Mouse (Mus musculus): ENCODE results near the gene Hist1h2ao. TPM values are rescaled to one million over a fixed set of nuclear protein-coding genes. Genes with fewer than 3 reads are reported as not detected.
"Not testable (repeated sequence)": the region's sequence is repeated elsewhere in the genome, so short reads cannot be mapped to it uniquely, and the experiment has no call there.

The Hist1h2ao gene
- total and polyA plus RNA-seq, 3 experiments, result 693 TPM; not detected in 2

DNA sequence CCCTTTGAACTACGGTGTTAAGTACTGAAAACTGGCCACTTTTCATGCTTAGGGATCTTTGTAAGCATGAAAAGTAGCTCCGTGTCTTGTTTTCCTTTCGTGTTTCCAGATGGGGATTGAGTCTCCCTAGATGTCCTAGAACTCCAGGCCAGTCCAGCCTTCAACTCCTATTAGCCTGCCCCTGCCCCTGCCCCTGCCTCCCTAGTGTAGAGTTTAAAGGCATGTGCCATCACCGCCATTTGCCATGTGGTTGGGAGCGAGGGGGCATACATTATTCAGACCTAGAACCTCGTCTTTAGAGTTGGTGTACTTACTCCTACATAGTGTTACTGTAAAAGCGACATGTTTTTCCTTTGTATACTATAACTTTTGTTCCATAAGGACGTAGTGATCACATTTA is 809 bp downstream of the Hist1h2ao start:
- H3K27me3 ChIP-seq (replicated peaks); H3K4me2 ChIP-seq (ENCODE audit: insufficient read depth, low read depth, poor library complexity, severe bottlenecking); dilution Hi-C loops (cut with MboI; ENCODE audit: extremely low pct_ligation_motif_present, extremely low pct_unique_long_range_greater_than_20kb, low sequenced_read_pairs); H3K9me3 ChIP-seq (replicated peaks; ENCODE audit: low read length); H3K36me3 ChIP-seq (replicated peaks in 1 of 2; ENCODE audit: control insufficient read depth in 1 of 2, insufficient read depth in 1 of 2, low read length in 1 of 2); H3K9ac ChIP-seq (ENCODE audit: insufficient read depth, low read depth); in situ Hi-C loops (cut with MboI; ENCODE audit: low pct_ligation_motif_present, low pct_unique_long_range_greater_than_20kb, low sequenced_read_pairs); DNase-seq (ENCODE audit: extremely low read depth); H3K4me1 ChIP-seq (ENCODE audit: control insufficient read depth in 1 of 2, insufficient read depth in 2 of 2); H3K4me3 ChIP-seq (replicated peaks in 1 of 3; ENCODE audit: low read depth in 2 of 3, low read length in 2 of 3, poor library complexity in 1 of 3); H3K27ac ChIP-seq (ENCODE audit: insufficient read depth, low read depth); H3K79me2 ChIP-seq (replicated peaks; ENCODE audit: control insufficient read depth, extremely low read depth, insufficient read depth, poor library complexity, severe bottlenecking): not testable (repeated sequence)

GRCm38 (mm10) chr13:21811539-21811938 is 1.3 kb downstream of the Hist1h2ao start, which contains the start of gene Hist1h4m:
Hist1h4m (plus strand) TSS chr13:21811746.
- H3K79me2 ChIP-seq (replicated peaks; ENCODE audit: control insufficient read depth, extremely low read depth, insufficient read depth, poor library complexity, severe bottlenecking); DNase-seq (ENCODE audit: extremely low read depth); H3K4me1 ChIP-seq (ENCODE audit: control insufficient read depth in 1 of 2, insufficient read depth in 2 of 2); H3K27me3 ChIP-seq (replicated peaks); dilution Hi-C loops (cut with MboI; ENCODE audit: extremely low pct_ligation_motif_present, extremely low pct_unique_long_range_greater_than_20kb, low sequenced_read_pairs); H3K9me3 ChIP-seq (replicated peaks; ENCODE audit: low read length); in situ Hi-C loops (cut with MboI; ENCODE audit: low pct_ligation_motif_present, low pct_unique_long_range_greater_than_20kb, low sequenced_read_pairs); H3K36me3 ChIP-seq (replicated peaks in 1 of 2; ENCODE audit: control insufficient read depth in 1 of 2, insufficient read depth in 1 of 2, low read length in 1 of 2): not testable (repeated sequence)
- H3K9ac ChIP-seq (ENCODE audit: insufficient read depth, low read depth), result 0 out of 2 replicates have a peak within 1 kb of the TSS, but pooled peaks have one; percentile 33
- peak within 1 kb of the TSS; percentile 86 for H3K27ac ChIP-seq (ENCODE audit: insufficient read depth, low read depth)
- H3K4me2 ChIP-seq (ENCODE audit: insufficient read depth, low read depth, poor library complexity, severe bottlenecking), result peak within 1 kb of the TSS; percentile 31; the same call in 1 of the 2 replicates
- H3K4me3 ChIP-seq (replicated peaks in 1 of 3; ENCODE audit: low read depth in 2 of 3, low read length in 2 of 3, poor library complexity in 1 of 3), result peak within 1 kb of the TSS in 1 of 3 experiments; percentile 24

DNA sequence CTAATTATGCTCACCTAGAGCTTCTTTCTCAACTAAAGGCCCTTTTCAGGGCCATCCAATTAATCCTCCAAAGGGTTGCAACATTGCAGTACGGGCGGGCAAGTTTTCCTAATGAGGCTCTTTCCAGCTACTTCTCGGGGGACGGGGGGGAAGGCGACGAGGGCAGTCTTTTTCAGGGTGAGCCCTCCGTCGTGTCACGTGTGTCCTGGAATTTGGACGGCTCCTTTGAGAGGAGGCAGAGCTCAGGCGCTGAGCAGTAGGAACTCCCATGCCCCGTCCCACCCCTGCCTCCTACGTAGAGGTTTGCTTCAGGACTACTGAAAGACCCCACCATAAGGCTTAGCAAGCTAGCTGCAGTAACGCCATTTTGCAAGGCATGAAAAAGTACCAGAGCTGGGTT is 1.8 kb downstream of the Hist1h2ao start:
- H3K27me3 ChIP-seq (replicated peaks); H3K79me2 ChIP-seq (replicated peaks; ENCODE audit: control insufficient read depth, extremely low read depth, insufficient read depth, poor library complexity, severe bottlenecking); H3K4me1 ChIP-seq (ENCODE audit: control insufficient read depth in 1 of 2, insufficient read depth in 2 of 2); H3K36me3 ChIP-seq (replicated peaks in 1 of 2; ENCODE audit: control insufficient read depth in 1 of 2, insufficient read depth in 1 of 2, low read length in 1 of 2); dilution Hi-C loops (cut with MboI; ENCODE audit: extremely low pct_ligation_motif_present, extremely low pct_unique_long_range_greater_than_20kb, low sequenced_read_pairs); DNase-seq (ENCODE audit: extremely low read depth); H3K9me3 ChIP-seq (replicated peaks; ENCODE audit: low read length); in situ Hi-C loops (cut with MboI; ENCODE audit: low pct_ligation_motif_present, low pct_unique_long_range_greater_than_20kb, low sequenced_read_pairs): not testable (repeated sequence)
- peak overlapping the region in 1 of 3 experiments; percentile 24 for H3K4me3 ChIP-seq (replicated peaks in 1 of 3; ENCODE audit: low read depth in 2 of 3, low read length in 2 of 3, poor library complexity in 1 of 3)
- 0 out of 2 replicates have a peak overlapping the region, but pooled peaks have one; percentile 33 for H3K9ac ChIP-seq (ENCODE audit: insufficient read depth, low read depth)
- peak overlapping the region; percentile 86 for H3K27ac ChIP-seq (ENCODE audit: insufficient read depth, low read depth)
- peak overlapping the region; percentile 31; the same call in 1 of the 2 replicates for H3K4me2 ChIP-seq (ENCODE audit: insufficient read depth, low read depth, poor library complexity, severe bottlenecking)
- TF ChIP-seq ZMIZ1 (IDR thresholded peaks at IDR 0.05; ENCODE audit: low read depth, low read length) (0 out of 2 replicates have a peak, but pooled peaks have one; percentile 45), BHLHE40 (IDR thresholded peaks at IDR 0.05; ENCODE audit: low read depth, low read length) (0 out of 2 replicates have a peak, but pooled peaks have one; percentile 13), POLR2AphosphoS2 (IDR thresholded peaks at IDR 0.05; ENCODE audit: low read depth, low read length) (0 out of 2 replicates have a peak, but pooled peaks have one; percentile 33), POLR2A (IDR thresholded peaks at IDR 0.05; ENCODE audit: low read depth, low read length) (peak; percentile 53)

GRCm38 (mm10) chr13:21820082-21820890 is 10.0 kb downstream of the Hist1h2ao start:
- H3K9ac ChIP-seq (ENCODE audit: insufficient read depth, low read depth); dilution Hi-C loops (cut with MboI; ENCODE audit: extremely low pct_ligation_motif_present, extremely low pct_unique_long_range_greater_than_20kb, low sequenced_read_pairs); H3K4me3 ChIP-seq (replicated peaks in 1 of 3; ENCODE audit: low read depth in 2 of 3, low read length in 2 of 3, poor library complexity in 1 of 3); H3K36me3 ChIP-seq (replicated peaks in 1 of 2; ENCODE audit: control insufficient read depth in 1 of 2, insufficient read depth in 1 of 2, low read length in 1 of 2); in situ Hi-C loops (cut with MboI; ENCODE audit: low pct_ligation_motif_present, low pct_unique_long_range_greater_than_20kb, low sequenced_read_pairs); H3K27me3 ChIP-seq (replicated peaks); H3K4me2 ChIP-seq (ENCODE audit: insufficient read depth, low read depth, poor library complexity, severe bottlenecking); H3K79me2 ChIP-seq (replicated peaks; ENCODE audit: control insufficient read depth, extremely low read depth, insufficient read depth, poor library complexity, severe bottlenecking); H3K9me3 ChIP-seq (replicated peaks; ENCODE audit: low read length); H3K27ac ChIP-seq (ENCODE audit: insufficient read depth, low read depth); DNase-seq (ENCODE audit: extremely low read depth): not testable (repeated sequence)
- H3K4me1 ChIP-seq (ENCODE audit: control insufficient read depth in 1 of 2, insufficient read depth in 2 of 2), result peaks cover 0 to 17% of the 10 kb centered on the region in 2 experiments; a peak in 3 of 4 replicates
